Mouse (Mus musculus) bone marrow macrophage, adult 2 months (primary cell): Measurements from ENCODE around the gene Mtmr4. TPM values are rescaled to one million over a fixed set of nuclear protein-coding genes. Genes with fewer than 3 reads are reported as not detected.

Experiments
- H3K27ac ChIP-seq: 2 replicates; pipeline ENCODE4 v1.5.1; 2012; ENCODE audit warnings: low read depth, low read length; ENCODE audit not compliant: insufficient read depth
- H3K4me1 ChIP-seq: 2 replicates; pipeline ENCODE4 v1.6.1; 2012; ENCODE audit warnings: low read length; ENCODE audit not compliant: control insufficient read depth, insufficient read depth
- H3K4me3 ChIP-seq: 2 replicates; pipeline ENCODE4 v1.5.1; 2012; ENCODE audit warnings: mild to moderate bottlenecking, low read length, moderate library complexity; ENCODE audit not compliant: insufficient read depth
- CTCF ChIP-seq: IDR thresholded peaks from 2 replicates; pipeline ENCODE4 v1.5.1; 2012; ENCODE audit warnings: low read depth, mild to moderate bottlenecking, low read length, moderate library complexity
- POLR2A ChIP-seq: IDR thresholded peaks from 2 replicates; pipeline ENCODE4 v1.6.1; 2012; ENCODE audit warnings: mild to moderate bottlenecking, low read depth, low read length, borderline replicate concordance
- polyA plus RNA-seq: library from polyadenylated mRNA; stranded (reverse); fragments of >200 nt; gene quantifications from 2 replicates; pipeline ENCODE4 v1.2.4, GENCODE M21; 2012; ENCODE audit not compliant: missing spikeins, insufficient read depth, insufficient read length

Mtmr4 gene
- polyA plus RNA-seq, 1 experiment, result 16.3 TPM

DNA sequence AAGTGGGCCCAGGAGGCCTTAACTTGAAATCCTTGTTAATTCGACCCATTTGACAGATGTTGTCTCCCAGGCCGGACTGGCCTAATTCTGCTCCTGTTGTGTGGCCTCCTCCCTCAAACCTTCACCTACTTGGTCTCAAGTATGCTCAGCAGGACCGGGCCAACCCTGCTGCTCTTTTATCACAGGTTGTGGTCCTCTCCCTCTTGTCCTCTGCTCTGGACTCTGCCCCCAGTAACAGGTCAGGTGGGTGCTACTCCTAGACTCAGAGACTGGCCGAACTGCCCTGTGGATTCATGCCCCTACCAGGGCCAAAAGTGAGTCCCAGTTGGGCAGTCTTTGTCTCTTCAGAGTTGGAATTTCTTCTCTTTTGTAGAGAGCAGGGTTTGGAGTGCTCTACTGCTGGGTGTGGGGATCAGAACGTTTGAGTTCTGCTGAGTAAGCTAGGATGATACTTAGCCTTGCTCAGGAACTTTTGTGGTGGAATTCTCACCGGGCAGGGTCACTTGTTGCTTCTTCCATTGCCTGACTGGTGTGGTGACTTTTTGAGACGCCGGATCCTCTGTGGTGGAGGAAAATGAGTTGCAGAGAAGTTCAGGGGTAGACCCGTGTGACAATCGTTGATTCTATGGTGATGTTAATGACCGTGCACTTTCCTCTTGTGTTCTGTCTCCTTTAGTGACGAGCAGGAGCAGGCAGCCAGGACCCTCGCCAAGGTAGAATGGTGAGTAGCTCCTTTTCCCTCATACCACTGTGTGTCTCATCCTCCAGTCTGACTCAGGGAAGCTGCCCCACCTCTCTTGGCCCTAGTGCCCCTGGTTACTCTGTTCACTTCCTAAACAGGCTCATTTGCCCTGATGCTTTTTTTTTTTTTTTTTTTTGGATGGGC is 994 bp downstream of the Mtmr4 start:
- Histone ChIP-seq H3K27ac (peak overlapping the region; percentile 71), H3K4me1 (peaks cover 25% of the 10 kb centered on the region), H3K4me3 (peak overlapping the region; percentile 89)
- no peak for TF ChIP-seq POLR2A
- no peak for TF ChIP-seq CTCF

DNA sequence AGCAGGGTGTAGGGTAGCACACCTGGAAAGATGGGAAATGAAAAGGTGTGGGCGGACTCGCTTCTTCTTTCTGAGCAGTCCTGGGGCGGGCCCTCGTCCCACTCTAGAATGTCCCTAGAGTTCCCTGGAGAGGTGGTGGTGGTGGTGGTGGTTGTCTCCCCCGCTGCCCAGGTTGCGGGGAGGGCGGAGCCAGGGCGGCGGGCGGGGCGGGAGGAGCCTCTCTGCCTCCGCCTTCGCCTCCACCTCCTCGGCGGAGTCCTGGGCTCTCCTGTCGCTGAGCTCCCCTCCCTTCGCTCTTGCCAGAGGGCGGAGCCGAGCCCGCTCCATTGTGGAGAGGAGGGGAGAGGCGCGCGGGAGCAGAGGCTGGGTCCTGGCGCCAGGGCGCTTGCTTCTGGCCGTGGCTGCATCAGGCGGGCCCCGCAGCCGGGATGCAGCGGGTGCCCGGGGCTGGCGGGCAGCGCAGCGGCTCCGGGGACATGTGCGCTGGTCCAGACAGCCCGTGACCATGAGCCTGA is 3.4 kb downstream of the Mtmr4 start:
- peak overlapping the region; percentile 65 for H3K4me3 ChIP-seq
- TF ChIP-seq POLR2A, result no peak
- no peak for TF ChIP-seq CTCF
- H3K4me1 ChIP-seq, result peaks cover 22% of the 10 kb centered on the region
- H3K27ac ChIP-seq, result no peak overlapping the region

DNA sequence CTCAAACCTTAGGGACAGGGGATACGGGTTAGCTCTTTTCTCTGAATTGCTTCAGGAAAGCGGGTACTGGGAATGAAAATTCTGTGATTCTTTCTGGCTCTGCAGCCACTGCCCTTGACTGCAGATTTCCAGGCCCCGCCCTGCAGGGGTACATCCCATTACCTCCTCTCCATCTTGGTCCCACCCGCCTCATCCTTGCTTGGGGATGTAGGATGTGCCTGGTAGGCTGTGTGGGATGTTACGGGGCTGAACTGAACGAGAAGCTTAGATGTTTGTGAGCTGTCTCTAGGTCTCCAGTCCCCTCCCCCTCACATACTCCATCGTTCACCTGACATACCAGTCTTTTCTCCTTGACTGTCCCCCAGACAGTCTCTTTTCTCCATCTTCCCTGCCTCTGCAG is 4.0 kb downstream of the Mtmr4 start:
- no peak overlapping the region for H3K27ac ChIP-seq
- H3K4me3 ChIP-seq, result peak overlapping the region; percentile 65
- H3K4me1 ChIP-seq, result peaks cover 22% of the 10 kb centered on the region
- TF ChIP-seq CTCF, result no peak
- no peak for TF ChIP-seq POLR2A

DNA sequence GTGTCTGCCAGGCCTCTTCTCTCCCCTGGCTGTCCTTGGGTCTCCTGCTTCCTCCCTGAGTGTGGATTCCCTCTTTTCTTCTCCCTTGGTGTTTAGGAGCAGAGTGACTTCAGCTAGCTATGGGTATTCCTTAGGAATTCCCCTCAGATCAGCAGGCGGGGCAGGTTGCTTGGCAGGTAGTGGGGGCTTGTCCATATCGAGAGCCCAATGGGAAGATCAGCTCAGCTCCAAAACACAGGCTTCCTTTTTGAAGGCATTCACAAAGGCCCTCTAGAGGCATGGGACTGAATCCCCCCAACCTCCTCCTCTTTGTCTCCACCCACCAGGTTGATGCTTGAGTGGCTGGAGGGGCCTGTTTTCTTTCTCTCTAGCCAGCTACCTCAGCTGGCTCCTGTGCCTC is 4.5 kb downstream of the Mtmr4 start:
- Histone ChIP-seq H3K4me1 (peaks cover 22% of the 10 kb centered on the region), H3K4me3 (no peak overlapping the region), H3K27ac (no peak overlapping the region)
- TF ChIP-seq CTCF, result no peak
- no peak for TF ChIP-seq POLR2A

DNA sequence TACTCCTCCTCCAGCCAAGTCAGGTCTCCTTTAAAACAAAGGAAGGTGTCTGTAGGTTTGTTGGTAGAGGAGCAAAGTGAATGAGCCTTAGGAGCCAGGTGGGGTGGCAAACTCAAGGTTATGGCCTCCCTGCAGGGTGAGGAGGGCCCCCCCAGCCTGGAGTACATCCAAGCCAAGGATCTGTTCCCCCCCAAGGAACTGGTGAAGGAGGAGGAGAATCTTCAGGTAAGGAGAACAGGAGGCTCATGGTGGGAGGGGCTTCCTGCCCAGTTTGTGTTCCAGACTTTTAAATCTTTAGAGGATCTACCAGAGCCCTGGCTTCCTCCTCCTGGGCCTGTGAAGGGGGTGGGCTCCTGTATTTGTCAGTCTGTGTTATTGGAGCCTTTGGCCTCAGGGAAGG is 5.1 kb downstream of the Mtmr4 start:
- peaks cover 22% of the 10 kb centered on the region for H3K4me1 ChIP-seq
- no peak for TF ChIP-seq POLR2A
- TF ChIP-seq CTCF, result no peak
- H3K27ac ChIP-seq, result no peak overlapping the region
- H3K4me3 ChIP-seq, result no peak overlapping the region

DNA sequence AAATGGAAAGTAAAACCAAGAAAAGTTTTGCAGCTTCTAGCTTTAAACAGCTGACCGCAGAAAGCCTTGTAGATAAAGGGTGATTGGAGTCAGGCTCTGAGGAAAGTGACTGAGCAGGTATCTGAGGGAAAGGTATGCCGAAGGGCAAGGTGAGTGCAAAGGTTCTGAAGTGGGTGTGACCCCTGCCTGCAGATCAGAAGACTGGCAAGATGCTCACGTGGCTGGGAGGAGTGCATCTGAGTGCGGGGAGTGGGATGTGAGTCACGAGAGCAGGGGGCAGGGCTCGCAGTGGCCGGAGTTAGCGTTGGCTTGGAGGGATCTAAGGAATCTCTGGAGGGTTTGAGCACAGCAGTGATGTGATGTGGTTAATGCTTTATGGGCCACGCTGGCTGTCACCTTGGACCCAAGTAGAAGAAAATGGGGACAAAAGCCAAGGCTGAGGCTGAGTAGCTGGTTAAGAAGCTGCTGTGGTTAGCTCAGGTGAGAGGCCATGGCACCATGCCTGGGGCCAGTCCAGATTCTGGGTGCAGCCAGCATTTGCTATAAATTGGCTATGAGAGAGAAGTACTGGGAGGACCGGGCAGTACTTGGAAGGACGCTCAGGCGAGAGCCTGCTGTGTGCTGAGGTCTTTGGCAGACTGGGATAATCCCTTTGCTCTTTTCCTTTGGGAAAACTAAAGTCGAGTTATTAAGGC is 7.6 kb downstream of the Mtmr4 start:
- peaks cover 27% of the 10 kb centered on the region for H3K4me1 ChIP-seq
- TF ChIP-seq CTCF (no peak), POLR2A (no peak)
- H3K4me3 ChIP-seq, result no peak overlapping the region
- H3K27ac ChIP-seq, result no peak overlapping the region

DNA sequence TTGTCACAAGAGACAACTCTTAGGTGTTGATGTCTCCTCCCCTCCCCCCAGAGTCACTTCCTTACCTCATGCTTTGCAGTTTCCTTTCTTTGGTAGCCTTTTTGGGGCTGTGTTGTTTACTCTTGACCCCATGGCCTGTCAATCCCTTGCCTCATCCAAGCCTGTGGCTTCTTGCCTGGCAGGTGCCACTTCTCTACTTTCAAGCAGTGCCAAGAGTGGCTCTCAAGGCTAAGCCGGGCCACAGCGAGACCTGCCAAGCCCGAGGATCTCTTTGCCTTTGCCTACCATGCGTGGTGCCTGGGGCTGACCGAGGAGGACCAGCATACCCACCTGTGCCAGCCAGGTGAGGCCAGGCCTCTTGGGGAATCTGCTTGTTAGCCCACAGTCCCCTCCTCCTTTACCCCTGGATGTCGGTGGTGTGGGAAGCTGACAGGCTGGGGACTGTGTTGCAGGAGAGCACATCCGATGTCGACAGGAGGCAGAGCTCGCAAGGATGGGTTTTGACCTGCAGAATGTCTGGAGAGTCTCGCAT is 8.4 kb downstream of the Mtmr4 start:
- Histone ChIP-seq H3K27ac (no peak overlapping the region), H3K4me1 (peaks cover 23% of the 10 kb centered on the region), H3K4me3 (no peak overlapping the region)
- TF ChIP-seq CTCF (no peak), POLR2A (no peak)

DNA sequence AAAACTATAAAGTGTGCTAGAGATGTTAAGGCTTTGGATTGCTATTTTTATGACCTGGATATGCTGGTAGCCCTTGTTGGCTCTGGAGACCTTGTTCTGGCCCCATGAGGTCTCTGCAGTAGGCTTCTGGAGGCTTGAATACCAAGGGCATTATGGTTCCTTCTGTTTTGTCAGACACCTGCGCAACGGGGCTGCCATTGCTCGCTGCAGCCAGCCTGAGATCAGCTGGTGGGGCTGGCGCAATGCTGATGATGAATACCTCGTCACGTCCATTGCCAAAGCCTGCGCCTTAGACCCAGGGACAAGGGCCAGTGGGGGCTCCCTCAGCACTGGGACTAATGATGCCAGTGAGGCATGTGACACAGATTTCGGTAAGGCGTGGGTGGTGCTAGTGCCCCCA is 10.3 kb downstream of the Mtmr4 start:
- no peak for TF ChIP-seq POLR2A
- no peak for TF ChIP-seq CTCF
- peaks cover 13% of the 10 kb centered on the region for H3K4me1 ChIP-seq
- no peak overlapping the region for H3K27ac ChIP-seq
- no peak overlapping the region for H3K4me3 ChIP-seq

DNA sequence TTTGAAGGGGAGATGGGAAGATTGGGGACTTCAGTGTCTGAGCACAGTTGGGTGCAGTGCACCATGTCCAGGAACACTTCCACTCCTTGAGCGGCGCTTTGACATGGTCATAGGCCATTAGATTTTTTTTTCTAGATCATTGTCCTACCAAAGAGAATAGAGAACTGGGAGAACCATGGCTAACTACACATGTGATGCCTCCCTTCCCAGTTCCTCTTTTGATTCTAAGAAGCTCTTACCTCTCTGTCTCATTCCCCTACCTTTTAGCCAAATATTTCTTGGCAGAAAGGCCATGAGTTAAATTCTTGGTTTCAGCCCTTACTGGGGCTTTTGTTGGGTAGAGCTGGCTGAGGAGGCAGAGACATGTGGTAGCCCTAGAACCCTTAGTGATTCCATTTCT is 11.6 kb downstream of the Mtmr4 start:
- Histone ChIP-seq H3K4me3 (no peak overlapping the region), H3K27ac (no peak overlapping the region), H3K4me1 (peaks cover 10% of the 10 kb centered on the region)
- TF ChIP-seq CTCF (no peak), POLR2A (no peak)
